Mouse (Mus musculus) adrenal gland, postnatal 25 days (tissue): ENCODE data around the gene Sept9. TPM values are rescaled to one million over a fixed set of nuclear protein-coding genes. Genes with fewer than 3 reads are reported as not detected.

Experiments
- DNase-seq: peaks from one replicate; pipeline ENCODE4 v3.0.0; 2021; ENCODE audit warnings: mixed read lengths
- total RNA-seq: library from RNA; stranded (reverse); gene quantifications from 2 replicates; pipeline ENCODE4 v1.2.3, GENCODE M21; 2021

The Sept9 gene
- total RNA-seq, 1 experiment from 2014 or later, result 148 TPM

GRCm38 (mm10) chr11:117408442-117409031, 209.1 kb downstream of the Sept9 start:
- no peak for DNase-seq

DNA sequence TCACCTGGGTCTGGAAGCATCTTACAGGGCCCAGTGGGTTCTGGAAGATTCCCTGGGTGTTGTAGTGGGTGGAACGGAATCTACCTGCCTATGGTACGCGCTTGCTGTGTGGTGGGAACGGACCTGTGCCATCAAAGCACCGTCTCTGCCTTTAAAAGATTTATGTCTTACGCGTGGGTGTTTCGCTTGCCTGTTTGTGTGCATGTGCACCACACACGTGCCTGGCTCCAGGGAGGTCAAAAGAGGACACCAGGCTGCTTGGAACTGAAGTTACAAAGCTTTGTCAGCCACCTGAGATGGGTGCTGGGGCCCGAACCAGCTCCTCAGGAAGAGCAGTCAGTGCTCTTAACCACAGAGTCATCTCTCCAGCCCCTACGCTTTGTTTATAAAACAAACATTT, 209.9 kb downstream of the Sept9 start:
- no peak for DNase-seq

GRCm38 (mm10) chr11:117410059-117410458, 210.6 kb downstream of the Sept9 start:
- no peak for DNase-seq

DNA sequence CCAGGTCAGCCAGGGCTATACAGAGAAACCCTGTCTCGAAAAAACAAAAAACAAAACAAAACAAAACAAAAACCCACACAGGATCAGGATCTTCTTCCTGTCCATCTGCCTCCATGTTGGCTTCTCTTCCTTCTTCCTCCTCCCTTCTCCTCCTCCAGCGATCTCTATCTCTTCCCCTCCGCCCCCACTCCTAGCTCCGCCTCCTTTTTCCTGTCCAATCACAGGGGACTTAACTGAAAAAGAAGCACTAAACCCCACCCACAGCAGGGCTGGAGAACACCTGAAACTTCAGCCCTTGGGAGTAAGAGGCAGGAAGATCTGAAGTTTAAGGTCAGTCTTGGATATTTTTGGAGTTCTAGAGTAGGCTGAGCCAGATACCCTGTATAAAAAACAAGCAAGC, 212.2 kb downstream of the Sept9 start:
- DNase-seq, result no peak

Other genes starting within 250 kb of the Sept9 start
- gene Sec14l1, start 84.5 kb upstream of the Sept9 start, total RNA-seq, result 157 and 195 TPM in 2 replicates